Mouse (Mus musculus): ENCODE data around the gene Zfp953. TPM values are rescaled to one million over a fixed set of nuclear protein-coding genes. Genes with fewer than 3 reads are reported as not detected.
"Not testable (repeated sequence)": the region's sequence is repeated elsewhere in the genome, so short reads cannot be mapped to it uniquely, and the experiment has no call there.

Zfp953 gene
- 1 to 10 TPM; 1.1 to 1.2 TPM for total RNA-seq (2021)
- long read RNA-seq, experiment 1, full-length matches to known transcripts, result 1 of 1 reads
- long read RNA-seq, experiment 1, partial matches to known transcripts, result 0 of 1 reads
- long read RNA-seq, experiment 1, other reads (novel, unspliced or antisense), result 0 of 1 reads
- long read RNA-seq, experiment 2, result 0 reads

GRCm38 (mm10) chr13:67360131-67360744, at the start of gene Zfp953, which contains the start of gene Gm28044:
Gene Zfp953, minus strand, starts transcription at chr13:67360605.
Gene Gm28044, minus strand, starts transcription at chr13:67360536.
- DNase-seq, result peak; percentile 81

- peak; percentile 72 for DNase-seq
Observed at GRCm38 (mm10) chr13:67399183-67399903, 38.9 kb upstream of the Zfp953 start, which contains the start of gene Zfp429. Gene Zfp429, minus strand, starts transcription at chr13:67399819.

- not testable (repeated sequence) for DNase-seq
Observed at GRCm38 (mm10) chr13:67376255-67376654, 15.8 kb upstream of the Zfp953 start.

- DNase-seq, result peak; percentile 23
Observed at GRCm38 (mm10) chr13:67375050-67375911, 14.9 kb upstream of the Zfp953 start, which contains the start of the genes Gm28041 and Zfp456. Gene Gm28041, minus strand, starts transcription at chr13:67375733. Gene Zfp456, minus strand, starts transcription at chr13:67375810.

GRCm38 (mm10) chr13:67351854-67352253, 8.6 kb downstream of the Zfp953 start:
- no peak for DNase-seq

GRCm38 (mm10) chr13:67343422-67343821, 17.0 kb downstream of the Zfp953 start:
- no peak for DNase-seq

GRCm38 (mm10) chr13:67332877-67333276, 27.5 kb downstream of the Zfp953 start:
- no peak for DNase-seq

GRCm38 (mm10) chr13:67332019-67332724, 28.2 kb downstream of the Zfp953 start, which contains the start of gene Zfp595:
Gene Zfp595, minus strand, starts transcription at chr13:67332570.
- DNase-seq, result peak; percentile 56

GRCm38 (mm10) chr13:67306718-67307117, 53.7 kb downstream of the Zfp953 start:
- no peak for DNase-seq

GRCm38 (mm10) chr13:67305822-67306672, 54.4 kb downstream of the Zfp953 start, which contains the start of gene Zfp457:
Gene Zfp457, minus strand, starts transcription at chr13:67306485.
- DNase-seq, result peak; percentile 78

Other genes starting within 250 kb of the Zfp953 start
- under 1 TPM; 0.38 to 0.56 TPM for gene Rslcan18, start 244.3 kb downstream of the Zfp953 start, total RNA-seq (2021)
- gene Zfp759, start 238.9 kb downstream of the Zfp953 start, total RNA-seq (2021), result 1 to 10 TPM; 3.6 TPM
- gene Rsl1, start 187.4 kb downstream of the Zfp953 start, total RNA-seq (2021), result 1 to 10 TPM; 1.4 to 2.1 TPM
- gene Zfp455, start 166.1 kb downstream of the Zfp953 start, total RNA-seq (2021), result under 1 TPM; 0.66 to 0.72 TPM
- 1 to 10 TPM; 1.9 to 2.3 TPM for gene Zfp458, start 82.1 kb downstream of the Zfp953 start, total RNA-seq (2021)
- gene Zfp457, start 54.1 kb downstream of the Zfp953 start, total RNA-seq (2021), result 1 to 10 TPM; 1.4 to 1.7 TPM
- gene Zfp595, start 28.0 kb downstream of the Zfp953 start, total RNA-seq (2021), result 1 to 10 TPM; 1.5 to 2.0 TPM
- gene Gm28044, start 69 bp downstream of the Zfp953 start, total RNA-seq (2021), result under 1 TPM in 1 of 2 experiments, not detected in 1; 0.77 TPM
- not detected for gene Gm28041, start 15.1 kb upstream of the Zfp953 start, total RNA-seq (2021)
- gene Zfp456, start 15.2 kb upstream of the Zfp953 start, total RNA-seq (2021), result under 1 TPM; 0.45 to 0.73 TPM
- gene Zfp429, start 39.2 kb upstream of the Zfp953 start, total RNA-seq (2021), result 1 to 10 TPM; 1.2 to 1.4 TPM
- gene Zfp459, start 60.8 kb upstream of the Zfp953 start, total RNA-seq (2021), result under 1 TPM; 0.23 to 0.32 TPM
- 1 to 10 TPM; 3.9 to 4.1 TPM for gene Zfp874a, start 91.0 kb upstream of the Zfp953 start, total RNA-seq (2021)
- gene Zfp874b, start 123.7 kb upstream of the Zfp953 start, total RNA-seq (2021), result 1 to 10 TPM; 7.2 to 7.7 TPM
- gene Zfp58, start 139.9 kb upstream of the Zfp953 start, total RNA-seq (2021), result 1 to 10 TPM; 3.6 to 5.0 TPM
- gene Gm26965, start 165.5 kb upstream of the Zfp953 start, total RNA-seq (2021), result not detected
- 1 to 10 TPM; 6.3 to 7.0 TPM for gene Zfp87, start 165.6 kb upstream of the Zfp953 start, total RNA-seq (2021)
- 1 to 10 TPM; 3.3 to 4.6 TPM for gene Zfp748, start 193.2 kb upstream of the Zfp953 start, total RNA-seq (2021)
- 1 to 10 TPM; 3.3 to 3.7 TPM for gene Zfp729b, start 249.1 kb upstream of the Zfp953 start, total RNA-seq (2021)